Comparison of ENCODE assay signal across 14 mouse cellular contexts in genomic region chr7:133435596-133436357, GRCm38 (mm10).
A peak's percentile ranks its signal among the peaks of the same experiment; 100 is the strongest.
DNase-seq lines count a peak whose midpoint lies in the region; ATAC-seq and TF ChIP-seq lines count a peak whose summit lies in the region.
"Had no signal": no experiment of that assay in that cellular context is flagged by ENCODE, and none has a peak within 500 bp of the region (broad histone marks: within the 10 kb centered on the region; RNA-seq: fewer than 3 reads in every experiment).

No protein-coding gene starts in this region.

- no peak overlapping the region for H3K9ac ChIP-seq in forebrain, embryonic 11.5 days (ENCODE audit: low read length)
- H3K9ac ChIP-seq in forebrain, embryonic 15.5 days (replicated peaks): no peak overlapping the region
- H3K9ac ChIP-seq in lung, postnatal 0 days (replicated peaks; ENCODE audit: low read depth): no peak overlapping the region
- H3K9ac ChIP-seq: embryonic facial prominence, embryonic 13.5 days; limb, embryonic 12.5 days; neural tube, embryonic 13.5 days had no signal

- TF ChIP-seq CTCF in lung, adult 2 months (IDR thresholded peaks at IDR 0.05; ENCODE audit: insufficient read depth, low read length): no peak
- TF ChIP-seq CTCF in lung, postnatal 0 days (IDR thresholded peaks at IDR 0.05): peak; percentile 46

- H3K4me2 ChIP-seq in forebrain, embryonic 11.5 days (ENCODE audit: low read depth, low read length, severe bottlenecking): no peak overlapping the region
- H3K4me2 ChIP-seq in forebrain, embryonic 15.5 days (replicated peaks): no peak overlapping the region
- no peak overlapping the region for H3K4me2 ChIP-seq in lung, postnatal 0 days (replicated peaks; ENCODE audit: low read depth, low read length)
- H3K4me2 ChIP-seq: embryonic facial prominence, embryonic 13.5 days; limb, embryonic 12.5 days; neural tube, embryonic 13.5 days had no signal

- H3K36me3 ChIP-seq in forebrain, embryonic 11.5 days (ENCODE audit: control insufficient read depth, insufficient read depth, low read length): no peaks in the 10 kb centered on the region
- H3K36me3 ChIP-seq in forebrain, embryonic 15.5 days: no peaks in the 10 kb centered on the region
- no peaks in the 10 kb centered on the region for H3K36me3 ChIP-seq in lung, postnatal 0 days (ENCODE audit: insufficient read depth, low read length)
- H3K36me3 ChIP-seq in splenic B cell, adult 2 months (ENCODE audit: control insufficient read depth, insufficient read depth, low read length, poor library complexity, severe bottlenecking): no peaks in the 10 kb centered on the region
- H3K36me3 ChIP-seq: embryonic facial prominence, embryonic 13.5 days; heart, embryonic 10.5 days; limb, embryonic 12.5 days; neural tube, embryonic 13.5 days had no signal

- DNase-seq in forebrain, embryonic 11.5 days (ENCODE audit: low spot score): peak; percentile 51
- DNase-seq in lung, adult 18-20 months: peak; percentile 10 to 31
- no peak for DNase-seq in lung, adult 2 months
- peak; percentile 48 for DNase-seq in lung, postnatal 0 days (ENCODE audit: low spot score)
- peak; percentile 7 for DNase-seq in splenic B cell, adult 2 months (ENCODE audit: low read depth, low spot score)
- DNase-seq in left cerebral cortex, adult 9 months (ENCODE audit: low spot score in 2 of 2): no peak
- DNase-seq: kidney, postnatal 4 days had no signal

- no peak for TF ChIP-seq POLR2A in lung, adult 2 months (IDR thresholded peaks at IDR 0.05; ENCODE audit: borderline replicate concordance, extremely low read depth, low read depth, low read length)

- 50% methylated on average over 14 of the region's 14 CpGs for WGBS in forebrain, embryonic 11.5 days
- 50% methylated on average over 14 of the region's 14 CpGs for WGBS in forebrain, embryonic 15.5 days
- WGBS in lung, adult 2 months: 71% methylated on average over 14 of the region's 14 CpGs
- WGBS in lung, postnatal 0 days: 55% methylated on average over 14 of the region's 14 CpGs

- no peaks in the 10 kb centered on the region for H3K9me3 ChIP-seq in forebrain, embryonic 11.5 days (ENCODE audit: control insufficient read depth, low read length)
- no peaks in the 10 kb centered on the region; the same call in 1 of the 2 replicates for H3K9me3 ChIP-seq in forebrain, embryonic 15.5 days
- H3K9me3 ChIP-seq in lung, postnatal 0 days (ENCODE audit: low read length): no peaks in the 10 kb centered on the region
- H3K9me3 ChIP-seq: embryonic facial prominence, embryonic 13.5 days; heart, embryonic 10.5 days; limb, embryonic 12.5 days; neural tube, embryonic 13.5 days had no signal

- TF ChIP-seq EP300 in lung, postnatal 0 days (IDR thresholded peaks at IDR 0.05): no peak

- no peak overlapping the region for H3K4me3 ChIP-seq in forebrain, embryonic 11.5 days (ENCODE audit: low read depth, low read length)
- no peak overlapping the region for H3K4me3 ChIP-seq in forebrain, embryonic 15.5 days
- no peak overlapping the region for H3K4me3 ChIP-seq in lung, adult 2 months (replicated peaks; ENCODE audit: extremely low read depth, low read depth, low read length)
- no peak overlapping the region for H3K4me3 ChIP-seq in lung, postnatal 0 days (ENCODE audit: low read depth, low read length)
- H3K4me3 ChIP-seq: embryonic facial prominence, embryonic 13.5 days; heart, embryonic 10.5 days; limb, embryonic 12.5 days; megakaryocyte, embryonic 14.5 days; neural tube, embryonic 13.5 days had no signal

- no peaks in the 10 kb centered on the region for H3K27me3 ChIP-seq in forebrain, embryonic 11.5 days (ENCODE audit: control insufficient read depth, insufficient read depth, low read length)
- no peaks in the 10 kb centered on the region for H3K27me3 ChIP-seq in forebrain, embryonic 15.5 days
- H3K27me3 ChIP-seq in lung, postnatal 0 days (replicated peaks; ENCODE audit: insufficient read depth, low read length): no peaks in the 10 kb centered on the region
- H3K27me3 ChIP-seq in splenic B cell, adult 2 months (ENCODE audit: control insufficient read depth, insufficient read depth, low read length, poor library complexity, severe bottlenecking): no peaks in the 10 kb centered on the region
- H3K27me3 ChIP-seq: embryonic facial prominence, embryonic 13.5 days; limb, embryonic 12.5 days; megakaryocyte, embryonic 14.5 days; neural tube, embryonic 13.5 days had no signal

- no peak overlapping the region for H3K27ac ChIP-seq in forebrain, embryonic 11.5 days (ENCODE audit: low read depth, low read length)
- H3K27ac ChIP-seq in forebrain, embryonic 15.5 days (replicated peaks): no peak overlapping the region
- H3K27ac ChIP-seq in lung, postnatal 0 days (ENCODE audit: low read length): no peak overlapping the region
- H3K27ac ChIP-seq: embryonic facial prominence, embryonic 13.5 days; heart, embryonic 10.5 days; limb, embryonic 12.5 days; neural tube, embryonic 13.5 days had no signal

- H3K4me1 ChIP-seq in forebrain, embryonic 11.5 days (replicated peaks; ENCODE audit: control insufficient read depth, insufficient read depth, low read length): peaks cover 12% of the 10 kb centered on the region; the same call in 1 of the 2 replicates
- peaks cover 17% of the 10 kb centered on the region for H3K4me1 ChIP-seq in forebrain, embryonic 15.5 days
- H3K4me1 ChIP-seq in lung, adult 2 months (ENCODE audit: control insufficient read depth, insufficient read depth, low read length): peaks cover 4% of the 10 kb centered on the region
- no peaks in the 10 kb centered on the region for H3K4me1 ChIP-seq in lung, postnatal 0 days (ENCODE audit: insufficient read depth, low read depth, low read length)

- ATAC-seq in forebrain, embryonic 11.5 days (replicated peaks; ENCODE audit: low FRiP score): no peak
- ATAC-seq in forebrain, embryonic 15.5 days (replicated peaks): no peak
- peak; percentile 65 for ATAC-seq in lung, postnatal 0 days
- no peak for ATAC-seq in erythroblast, adult 5-6 weeks (replicated peaks; ENCODE audit: low FRiP score, poor library complexity, severe bottlenecking)

Comparison
In these comparisons a context has a peak if more than half of its experiments do, and no peak if none do; other contexts are left out.
1. DNase-seq: peak in forebrain, embryonic 11.5 days (single experiment), lung, adult 18-20 months (2 of 2), lung, postnatal 0 days (single experiment) and splenic B cell, adult 2 months (single experiment); none in lung, adult 2 months (single experiment) and left cerebral cortex, adult 9 months (0 of 2).